Mouse (Mus musculus): ENCODE data around the gene Lhx3. TPM values are rescaled to one million over a fixed set of nuclear protein-coding genes. Genes with fewer than 3 reads are reported as not detected.

The Lhx3 gene
- polyA plus RNA-seq (2015; fragmentation: Nextera tagmentation; extraction: Ambion mirVana): not detected in 2 replicates

- Histone ChIP-seq H3K27ac (ENCODE audit: low read length) (no peak within 1 kb of the TSS), H3K4me2 (ENCODE audit: low read length) (no peak within 1 kb of the TSS), H3K27me3 (ENCODE audit: control insufficient read depth, insufficient read depth, low read depth, low read length) (peaks cover 51% of the 10 kb centered on the region), H3K4me3 (ENCODE audit: low read depth, low read length) (no peak within 1 kb of the TSS), H3K9me3 (replicated peaks; ENCODE audit: control insufficient read depth, low read length, poor library complexity, severe bottlenecking) (no peaks in the 10 kb centered on the region), H3K4me1 (ENCODE audit: control insufficient read depth, insufficient read depth, low read length) (peaks cover 4% of the 10 kb centered on the region), H3K36me3 (ENCODE audit: control insufficient read depth, insufficient read depth, low read length) (peaks cover 22% of the 10 kb centered on the region), H3K9ac (ENCODE audit: low read depth, low read length) (no peak within 1 kb of the TSS)
- ATAC-seq: peak; percentile 47; the same call in 1 of the 2 replicates
- WGBS: 9% methylated on average over 19 of the region's 19 CpGs
Observed at GRCm38 (mm10) chr2:26208126-26208789, at the start of gene Lhx3. Gene Lhx3 (minus strand): TSS chr2:26208289.

GRCm38 (mm10) chr2:26257315-26258096, 49.4 kb upstream of the Lhx3 start:
- no peak for ATAC-seq
- Histone ChIP-seq H3K9ac (ENCODE audit: low read depth, low read length) (no peak overlapping the region), H3K27me3 (ENCODE audit: control insufficient read depth, insufficient read depth, low read depth, low read length) (no peaks in the 10 kb centered on the region), H3K4me2 (ENCODE audit: low read length) (no peak overlapping the region), H3K9me3 (replicated peaks; ENCODE audit: control insufficient read depth, low read length, poor library complexity, severe bottlenecking) (no peaks in the 10 kb centered on the region), H3K36me3 (ENCODE audit: control insufficient read depth, insufficient read depth, low read length) (no peaks in the 10 kb centered on the region), H3K4me1 (ENCODE audit: control insufficient read depth, insufficient read depth, low read length) (no peaks in the 10 kb centered on the region), H3K4me3 (ENCODE audit: low read depth, low read length) (no peak overlapping the region), H3K27ac (ENCODE audit: low read length) (no peak overlapping the region)
- WGBS: 84% methylated on average over 16 of the region's 16 CpGs

- Histone ChIP-seq H3K9me3 (replicated peaks; ENCODE audit: control insufficient read depth, low read length, poor library complexity, severe bottlenecking) (no peaks in the 10 kb centered on the region), H3K4me3 (ENCODE audit: low read depth, low read length) (no peak overlapping the region), H3K27ac (ENCODE audit: low read length) (no peak overlapping the region), H3K27me3 (ENCODE audit: control insufficient read depth, insufficient read depth, low read depth, low read length) (no peaks in the 10 kb centered on the region), H3K36me3 (ENCODE audit: control insufficient read depth, insufficient read depth, low read length) (no peaks in the 10 kb centered on the region), H3K4me1 (ENCODE audit: control insufficient read depth, insufficient read depth, low read length) (no peaks in the 10 kb centered on the region), H3K9ac (ENCODE audit: low read depth, low read length) (no peak overlapping the region), H3K4me2 (ENCODE audit: low read length) (no peak overlapping the region)
- 54% methylated on average over 4 of the region's 4 CpGs for WGBS
- ATAC-seq: no peak
Observed at GRCm38 (mm10) chr2:26254816-26255215, 46.7 kb upstream of the Lhx3 start.

GRCm38 (mm10) chr2:26252514-26253206, 44.6 kb upstream of the Lhx3 start:
- Histone ChIP-seq H3K36me3 (ENCODE audit: control insufficient read depth, insufficient read depth, low read length) (no peaks in the 10 kb centered on the region), H3K27me3 (ENCODE audit: control insufficient read depth, insufficient read depth, low read depth, low read length) (no peaks in the 10 kb centered on the region), H3K4me3 (ENCODE audit: low read depth, low read length) (no peak overlapping the region), H3K9me3 (replicated peaks; ENCODE audit: control insufficient read depth, low read length, poor library complexity, severe bottlenecking) (no peaks in the 10 kb centered on the region), H3K27ac (ENCODE audit: low read length) (no peak overlapping the region), H3K9ac (ENCODE audit: low read depth, low read length) (no peak overlapping the region), H3K4me1 (ENCODE audit: control insufficient read depth, insufficient read depth, low read length) (no peaks in the 10 kb centered on the region), H3K4me2 (ENCODE audit: low read length) (no peak overlapping the region)
- WGBS: 65% methylated on average over 8 of the region's 8 CpGs
- ATAC-seq: no peak

- Histone ChIP-seq H3K36me3 (ENCODE audit: control insufficient read depth, insufficient read depth, low read length) (no peaks in the 10 kb centered on the region), H3K9ac (ENCODE audit: low read depth, low read length) (no peak overlapping the region), H3K27me3 (ENCODE audit: control insufficient read depth, insufficient read depth, low read depth, low read length) (no peaks in the 10 kb centered on the region), H3K27ac (ENCODE audit: low read length) (no peak overlapping the region), H3K4me3 (ENCODE audit: low read depth, low read length) (no peak overlapping the region), H3K4me1 (ENCODE audit: control insufficient read depth, insufficient read depth, low read length) (no peaks in the 10 kb centered on the region), H3K9me3 (replicated peaks; ENCODE audit: control insufficient read depth, low read length, poor library complexity, severe bottlenecking) (no peaks in the 10 kb centered on the region), H3K4me2 (ENCODE audit: low read length) (no peak overlapping the region)
- ATAC-seq: no peak
- WGBS: 72% methylated on average over 3 of the region's 3 CpGs
Observed at GRCm38 (mm10) chr2:26247531-26247930, 39.4 kb upstream of the Lhx3 start.

GRCm38 (mm10) chr2:26240841-26241240, 32.8 kb upstream of the Lhx3 start:
- peaks cover 8% of the 10 kb centered on the region for H3K4me1 ChIP-seq (ENCODE audit: control insufficient read depth, insufficient read depth, low read length)
- H3K9ac ChIP-seq (ENCODE audit: low read depth, low read length): no peak overlapping the region
- 53% methylated on average over 3 of the region's 3 CpGs for WGBS
- no peaks in the 10 kb centered on the region for H3K27me3 ChIP-seq (ENCODE audit: control insufficient read depth, insufficient read depth, low read depth, low read length)
- no peak for ATAC-seq
- H3K4me3 ChIP-seq (ENCODE audit: low read depth, low read length): no peak overlapping the region
- H3K4me2 ChIP-seq (ENCODE audit: low read length): no peak overlapping the region
- H3K9me3 ChIP-seq (replicated peaks; ENCODE audit: control insufficient read depth, low read length, poor library complexity, severe bottlenecking): no peaks in the 10 kb centered on the region
- no peak overlapping the region for H3K27ac ChIP-seq (ENCODE audit: low read length)
- no peaks in the 10 kb centered on the region for H3K36me3 ChIP-seq (ENCODE audit: control insufficient read depth, insufficient read depth, low read length)

GRCm38 (mm10) chr2:26240330-26240729, 32.2 kb upstream of the Lhx3 start:
- no peak overlapping the region for H3K27ac ChIP-seq (ENCODE audit: low read length)
- H3K36me3 ChIP-seq (ENCODE audit: control insufficient read depth, insufficient read depth, low read length): no peaks in the 10 kb centered on the region
- 64% methylated on average over 9 of the region's 9 CpGs for WGBS
- H3K4me2 ChIP-seq (ENCODE audit: low read length): no peak overlapping the region
- peaks cover 9% of the 10 kb centered on the region for H3K4me1 ChIP-seq (ENCODE audit: control insufficient read depth, insufficient read depth, low read length)
- no peak overlapping the region for H3K9ac ChIP-seq (ENCODE audit: low read depth, low read length)
- ATAC-seq: no peak
- H3K27me3 ChIP-seq (ENCODE audit: control insufficient read depth, insufficient read depth, low read depth, low read length): no peaks in the 10 kb centered on the region
- H3K4me3 ChIP-seq (ENCODE audit: low read depth, low read length): no peak overlapping the region
- no peaks in the 10 kb centered on the region for H3K9me3 ChIP-seq (replicated peaks; ENCODE audit: control insufficient read depth, low read length, poor library complexity, severe bottlenecking)

- H3K9me3 ChIP-seq (replicated peaks; ENCODE audit: control insufficient read depth, low read length, poor library complexity, severe bottlenecking): no peaks in the 10 kb centered on the region
- no peaks in the 10 kb centered on the region for H3K36me3 ChIP-seq (ENCODE audit: control insufficient read depth, insufficient read depth, low read length)
- peak within 1 kb of the TSS; percentile 92 for H3K4me3 ChIP-seq (ENCODE audit: low read depth, low read length)
- ATAC-seq: peak; percentile 80
- H3K27ac ChIP-seq (ENCODE audit: low read length): peak within 1 kb of the TSS; percentile 87
- H3K9ac ChIP-seq (ENCODE audit: low read depth, low read length): peak within 1 kb of the TSS; percentile 97
- WGBS: 1% methylated on average over 34 of the region's 36 CpGs
- H3K4me2 ChIP-seq (ENCODE audit: low read length): peak within 1 kb of the TSS; percentile 95
- peaks cover 9% of the 10 kb centered on the region for H3K4me1 ChIP-seq (ENCODE audit: control insufficient read depth, insufficient read depth, low read length)
- no peaks in the 10 kb centered on the region for H3K27me3 ChIP-seq (ENCODE audit: control insufficient read depth, insufficient read depth, low read depth, low read length)
Observed at GRCm38 (mm10) chr2:26237290-26237782, 29.2 kb upstream of the Lhx3 start, which contains the start of gene Qsox2. Gene Qsox2 (minus strand): TSS chr2:26237525.
